Mouse (Mus musculus): ENCODE measurements around the gene Axin2. TPM values are rescaled to one million over a fixed set of nuclear protein-coding genes. Genes with fewer than 3 reads are reported as not detected.

Axin2 gene
- polyA plus RNA-seq, 1 experiment from 2014 or later: 7.2 TPM

DNA sequence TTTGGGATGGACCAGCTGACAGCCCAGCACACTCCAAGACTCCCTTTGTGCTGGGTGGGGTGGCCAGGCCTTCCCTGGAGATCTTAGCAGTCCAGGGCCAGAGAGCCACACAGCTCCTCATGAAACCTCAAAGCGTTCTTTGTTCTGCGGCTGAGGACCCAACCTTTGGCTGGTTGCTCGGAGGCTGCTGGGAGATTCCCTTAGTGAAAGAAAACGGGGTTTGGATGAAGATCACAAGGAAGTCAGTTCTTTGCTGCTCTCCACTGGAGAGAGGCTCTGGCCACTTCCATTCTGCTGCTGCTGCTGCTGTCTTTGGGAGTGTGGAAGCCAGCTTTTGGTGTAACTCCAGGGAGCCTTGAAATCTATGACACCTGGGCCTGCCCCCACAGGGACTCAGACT, 53.3 kb downstream of the Axin2 start:
- WGBS: 37% methylated on average over 4 of the region's 4 CpGs
- no peaks in the 10 kb centered on the region for H3K9me3 ChIP-seq (ENCODE audit: control insufficient read depth, low read length)
- no peak overlapping the region for H3K9ac ChIP-seq (ENCODE audit: low read depth, low read length)
- peak; percentile 79 for ATAC-seq
- H3K4me1 ChIP-seq (ENCODE audit: control insufficient read depth, insufficient read depth, low read depth, low read length): peaks cover 12% of the 10 kb centered on the region
- H3K27me3 ChIP-seq (replicated peaks; ENCODE audit: control insufficient read depth, insufficient read depth, low read length): no peaks in the 10 kb centered on the region
- no peak overlapping the region for H3K4me2 ChIP-seq (ENCODE audit: low read length)
- H3K4me3 ChIP-seq (ENCODE audit: low read length): no peak overlapping the region
- peak overlapping the region; percentile 51; the same call in 1 of the 2 replicates for H3K27ac ChIP-seq (ENCODE audit: low read depth, low read length)
- H3K36me3 ChIP-seq (ENCODE audit: control insufficient read depth, insufficient read depth, low read length): no peaks in the 10 kb centered on the region

DNA sequence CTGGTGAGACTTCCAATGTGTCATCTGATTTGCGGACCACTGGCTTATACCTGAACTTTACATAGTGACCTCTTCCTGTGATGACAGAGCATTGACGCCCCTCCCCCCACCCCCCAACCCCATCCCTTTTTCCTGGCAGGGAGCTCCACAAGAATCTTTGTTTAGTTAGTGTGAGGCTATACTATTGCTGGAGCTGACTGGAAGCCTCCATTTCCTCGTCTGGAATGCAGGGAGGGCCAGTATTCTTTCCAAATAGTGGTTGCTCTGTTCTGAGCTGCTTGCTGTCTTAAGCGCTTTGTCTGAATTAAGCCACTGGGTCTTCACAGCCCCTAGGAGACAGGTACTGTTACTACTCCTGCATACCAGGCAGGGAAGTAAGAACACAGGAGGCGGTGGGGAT, 53.7 kb downstream of the Axin2 start:
- Histone ChIP-seq H3K9ac (ENCODE audit: low read depth, low read length) (0 out of 2 replicates have a peak overlapping the region, but pooled peaks have one; percentile 17), H3K27ac (ENCODE audit: low read depth, low read length) (peak overlapping the region; percentile 51), H3K36me3 (ENCODE audit: control insufficient read depth, insufficient read depth, low read length) (no peaks in the 10 kb centered on the region), H3K27me3 (replicated peaks; ENCODE audit: control insufficient read depth, insufficient read depth, low read length) (no peaks in the 10 kb centered on the region), H3K9me3 (ENCODE audit: control insufficient read depth, low read length) (no peaks in the 10 kb centered on the region), H3K4me2 (ENCODE audit: low read length) (no peak overlapping the region), H3K4me1 (ENCODE audit: control insufficient read depth, insufficient read depth, low read depth, low read length) (peaks cover 12% of the 10 kb centered on the region), H3K4me3 (ENCODE audit: low read length) (no peak overlapping the region)
- ATAC-seq: peak; percentile 30
- 58% methylated on average over 5 of the region's 5 CpGs for WGBS

DNA sequence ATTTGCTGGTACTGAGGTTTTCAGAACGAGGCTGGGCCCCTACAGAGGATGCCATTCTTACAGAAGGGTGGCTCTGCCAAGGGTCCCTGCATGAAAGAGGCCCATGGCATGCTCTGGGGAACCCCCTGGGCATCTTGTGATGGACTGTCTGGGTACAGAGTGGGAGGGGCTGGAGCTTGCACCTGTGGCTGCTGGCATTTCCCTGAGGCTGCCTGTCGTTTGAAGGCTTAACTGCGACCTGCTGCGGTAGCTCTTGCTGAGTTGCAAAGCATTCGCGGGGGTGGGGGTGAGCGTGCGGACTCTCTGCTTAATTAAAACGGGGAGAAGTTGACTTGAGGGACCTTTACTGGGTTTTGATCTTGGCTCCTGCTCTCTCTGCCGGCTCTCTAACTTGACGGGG, 55.4 kb downstream of the Axin2 start:
- no peaks in the 10 kb centered on the region for H3K27me3 ChIP-seq (replicated peaks; ENCODE audit: control insufficient read depth, insufficient read depth, low read length)
- 18% methylated on average over 11 of the region's 11 CpGs for WGBS

DNA sequence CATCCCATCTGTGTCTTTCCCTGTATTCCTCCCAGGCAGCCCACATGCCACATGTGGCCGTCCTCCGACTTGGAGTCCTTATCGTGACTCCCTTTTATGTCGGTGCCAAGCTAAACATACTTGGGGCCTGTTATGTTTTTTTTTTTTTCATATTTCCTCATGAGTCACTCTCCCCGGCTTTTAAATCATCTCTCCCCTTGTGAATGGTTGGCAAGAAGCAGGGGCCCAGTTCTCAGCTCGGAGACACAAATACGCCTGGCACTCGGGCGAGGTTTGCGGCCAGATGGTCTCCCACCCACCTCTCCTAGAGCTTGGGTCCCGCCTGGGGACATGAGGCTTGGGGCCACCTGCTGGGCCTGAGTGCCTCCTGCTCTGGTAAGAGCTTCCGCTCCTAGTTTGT, 60.4 kb downstream of the Axin2 start:
- no peaks in the 10 kb centered on the region for H3K27me3 ChIP-seq (replicated peaks; ENCODE audit: control insufficient read depth, insufficient read depth, low read length)
- H3K9ac ChIP-seq (ENCODE audit: low read depth, low read length): no peak overlapping the region
- peaks cover 7% of the 10 kb centered on the region for H3K4me1 ChIP-seq (ENCODE audit: control insufficient read depth, insufficient read depth, low read depth, low read length)
- H3K36me3 ChIP-seq (ENCODE audit: control insufficient read depth, insufficient read depth, low read length): no peaks in the 10 kb centered on the region
- ATAC-seq: no peak
- no peak overlapping the region for H3K27ac ChIP-seq (ENCODE audit: low read depth, low read length)
- H3K4me2 ChIP-seq (ENCODE audit: low read length): no peak overlapping the region
- H3K4me3 ChIP-seq (ENCODE audit: low read length): no peak overlapping the region
- WGBS: 74% methylated on average over 12 of the region's 12 CpGs
- H3K9me3 ChIP-seq (ENCODE audit: control insufficient read depth, low read length): no peaks in the 10 kb centered on the region

More for the DNA sequence above, 55.4 kb downstream of the Axin2 start:
- no peak overlapping the region for H3K4me3 ChIP-seq (ENCODE audit: low read length)
- H3K4me1 ChIP-seq (ENCODE audit: control insufficient read depth, insufficient read depth, low read depth, low read length): peaks cover 12% of the 10 kb centered on the region
- H3K36me3 ChIP-seq (ENCODE audit: control insufficient read depth, insufficient read depth, low read length): no peaks in the 10 kb centered on the region
- no peaks in the 10 kb centered on the region for H3K9me3 ChIP-seq (ENCODE audit: control insufficient read depth, low read length)
- no peak overlapping the region for H3K4me2 ChIP-seq (ENCODE audit: low read length)
- no peak overlapping the region for H3K27ac ChIP-seq (ENCODE audit: low read depth, low read length)
- ATAC-seq: no peak
- H3K9ac ChIP-seq (ENCODE audit: low read depth, low read length): no peak overlapping the region

DNA sequence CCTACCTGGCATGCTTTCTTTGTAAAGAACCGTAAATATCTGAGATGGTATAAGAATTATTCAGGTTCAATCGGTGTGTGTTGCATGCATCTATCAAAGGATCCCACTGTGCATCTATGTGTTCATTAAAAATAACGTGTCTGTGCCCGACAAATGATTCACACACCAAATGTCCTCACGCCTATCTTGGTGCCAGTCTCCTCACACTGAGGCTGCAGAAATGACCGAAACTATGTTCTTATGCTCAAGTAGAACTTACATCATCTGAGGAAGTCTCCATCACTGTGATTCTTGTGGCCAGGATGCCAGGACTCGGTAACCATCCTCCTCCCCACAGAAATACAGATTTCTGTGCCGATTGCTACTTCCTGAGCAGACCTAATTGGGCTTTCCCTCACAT, 60.9 kb downstream of the Axin2 start:
- Histone ChIP-seq H3K4me1 (ENCODE audit: control insufficient read depth, insufficient read depth, low read depth, low read length) (peaks cover 4% of the 10 kb centered on the region; the same call in 1 of the 2 replicates), H3K9ac (ENCODE audit: low read depth, low read length) (no peak overlapping the region), H3K4me3 (ENCODE audit: low read length) (no peak overlapping the region), H3K27ac (ENCODE audit: low read depth, low read length) (no peak overlapping the region), H3K9me3 (ENCODE audit: control insufficient read depth, low read length) (no peaks in the 10 kb centered on the region), H3K4me2 (ENCODE audit: low read length) (no peak overlapping the region), H3K36me3 (ENCODE audit: control insufficient read depth, insufficient read depth, low read length) (no peaks in the 10 kb centered on the region), H3K27me3 (replicated peaks; ENCODE audit: control insufficient read depth, insufficient read depth, low read length) (no peaks in the 10 kb centered on the region)
- no peak for ATAC-seq
- 87% methylated on average over 8 of the region's 8 CpGs for WGBS

DNA sequence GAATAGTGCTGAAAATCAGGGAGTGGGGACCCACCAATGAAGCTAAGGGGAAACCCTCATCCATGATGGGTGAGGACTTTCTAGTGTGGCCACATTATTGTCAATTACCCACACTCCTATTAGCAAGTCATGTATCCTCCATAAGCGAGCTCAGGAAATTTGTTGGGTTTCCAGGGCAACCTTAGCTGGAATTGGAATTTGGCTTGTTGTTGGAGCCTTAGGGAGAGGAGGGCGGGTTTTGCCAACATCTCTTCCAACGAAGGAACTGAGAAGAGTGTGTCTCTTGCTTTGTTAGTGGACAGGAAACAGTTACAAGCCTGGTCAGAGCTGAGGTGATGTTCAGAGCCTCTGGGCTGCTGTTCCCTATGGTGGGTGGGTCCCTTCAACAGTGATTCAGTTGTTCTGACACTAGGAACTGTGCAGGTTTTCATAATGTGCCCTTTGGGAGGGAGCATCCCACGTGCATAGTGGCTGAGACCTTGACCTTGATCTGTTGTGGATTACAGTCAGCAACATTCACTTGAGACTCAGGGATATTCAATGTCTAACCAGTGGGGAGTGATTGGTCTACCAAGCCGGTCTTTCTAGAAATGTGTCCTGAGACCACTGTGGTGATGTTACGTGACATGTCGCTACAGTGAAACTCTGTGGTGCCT, 63.4 kb downstream of the Axin2 start:
- Histone ChIP-seq H3K4me1 (ENCODE audit: control insufficient read depth, insufficient read depth, low read depth, low read length) (peaks cover 4% of the 10 kb centered on the region; the same call in 1 of the 2 replicates), H3K36me3 (ENCODE audit: control insufficient read depth, insufficient read depth, low read length) (no peaks in the 10 kb centered on the region), H3K27me3 (replicated peaks; ENCODE audit: control insufficient read depth, insufficient read depth, low read length) (no peaks in the 10 kb centered on the region), H3K27ac (ENCODE audit: low read depth, low read length) (no peak overlapping the region), H3K9ac (ENCODE audit: low read depth, low read length) (no peak overlapping the region), H3K4me2 (ENCODE audit: low read length) (no peak overlapping the region), H3K4me3 (ENCODE audit: low read length) (no peak overlapping the region), H3K9me3 (ENCODE audit: control insufficient read depth, low read length) (no peaks in the 10 kb centered on the region)
- no peak for ATAC-seq
- WGBS: 55% methylated on average over 7 of the region's 7 CpGs

DNA sequence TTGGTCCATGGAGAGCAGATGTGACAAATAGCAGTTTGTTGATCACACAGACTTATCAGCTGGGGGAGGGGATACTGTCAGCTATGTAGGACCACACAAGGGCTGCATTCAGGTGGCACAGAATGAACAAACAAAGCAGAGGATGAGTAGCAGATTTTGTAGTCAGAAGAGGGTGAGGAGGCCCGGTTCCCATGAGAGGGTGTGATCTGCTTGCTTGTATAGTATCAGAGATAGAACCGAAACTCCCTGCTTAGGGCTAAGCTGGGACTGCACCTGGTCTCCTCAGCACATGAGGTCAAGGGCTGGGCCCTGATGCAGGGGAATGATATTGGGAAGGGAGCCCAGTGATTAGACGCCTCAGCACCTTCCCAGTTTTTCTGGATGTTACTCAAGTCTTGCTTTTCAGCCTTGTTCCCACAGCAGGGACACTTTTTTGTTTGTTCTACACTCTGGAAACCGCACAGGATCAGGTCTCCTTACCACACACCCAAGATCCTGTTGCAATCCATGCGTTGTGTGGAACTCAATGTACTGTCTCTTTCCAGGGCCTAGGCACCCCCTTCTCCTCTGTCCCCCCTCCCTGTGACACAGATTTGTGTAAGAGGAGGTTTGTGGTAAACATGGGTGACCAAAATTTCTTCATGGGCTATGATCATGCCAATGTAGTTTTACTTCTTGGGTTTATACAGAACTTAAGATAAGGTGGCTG, 64.7 kb downstream of the Axin2 start:
- Histone ChIP-seq H3K27ac (ENCODE audit: low read depth, low read length) (no peak overlapping the region), H3K4me1 (ENCODE audit: control insufficient read depth, insufficient read depth, low read depth, low read length) (peaks cover 4% of the 10 kb centered on the region; the same call in 1 of the 2 replicates), H3K4me3 (ENCODE audit: low read length) (no peak overlapping the region), H3K9me3 (ENCODE audit: control insufficient read depth, low read length) (no peaks in the 10 kb centered on the region), H3K27me3 (replicated peaks; ENCODE audit: control insufficient read depth, insufficient read depth, low read length) (no peaks in the 10 kb centered on the region), H3K4me2 (ENCODE audit: low read length) (no peak overlapping the region), H3K9ac (ENCODE audit: low read depth, low read length) (no peak overlapping the region), H3K36me3 (ENCODE audit: control insufficient read depth, insufficient read depth, low read length) (no peaks in the 10 kb centered on the region)
- 74% methylated on average over 5 of the region's 5 CpGs for WGBS
- ATAC-seq: no peak

DNA sequence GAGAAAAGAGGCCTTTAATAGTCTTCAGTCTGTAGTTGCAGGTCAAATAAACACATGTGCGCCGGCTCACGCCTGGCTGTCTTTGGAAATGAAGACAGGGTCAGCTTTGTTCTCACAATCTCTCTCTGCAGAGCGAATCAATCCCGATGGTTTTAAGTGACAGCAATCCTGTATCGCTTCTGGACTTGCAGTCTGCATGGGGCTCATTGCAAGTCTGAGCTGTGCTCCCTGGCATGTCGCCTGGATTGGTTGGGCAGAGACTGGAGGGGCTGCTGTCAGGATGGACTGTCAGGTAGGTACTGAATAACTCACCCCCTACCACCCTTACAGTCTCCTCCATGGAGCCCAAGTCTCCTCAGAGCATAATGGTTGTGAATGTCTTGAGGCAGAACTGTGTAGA, 65.7 kb downstream of the Axin2 start:
- no peak for ATAC-seq
- Histone ChIP-seq H3K36me3 (ENCODE audit: control insufficient read depth, insufficient read depth, low read length) (no peaks in the 10 kb centered on the region), H3K9me3 (ENCODE audit: control insufficient read depth, low read length) (no peaks in the 10 kb centered on the region), H3K4me3 (ENCODE audit: low read length) (no peak overlapping the region), H3K27ac (ENCODE audit: low read depth, low read length) (no peak overlapping the region), H3K27me3 (replicated peaks; ENCODE audit: control insufficient read depth, insufficient read depth, low read length) (no peaks in the 10 kb centered on the region), H3K4me2 (ENCODE audit: low read length) (no peak overlapping the region), H3K4me1 (ENCODE audit: control insufficient read depth, insufficient read depth, low read depth, low read length) (peaks cover 4% of the 10 kb centered on the region; the same call in 1 of the 2 replicates), H3K9ac (ENCODE audit: low read depth, low read length) (no peak overlapping the region)
- 69% methylated on average over 7 of the region's 7 CpGs for WGBS

DNA sequence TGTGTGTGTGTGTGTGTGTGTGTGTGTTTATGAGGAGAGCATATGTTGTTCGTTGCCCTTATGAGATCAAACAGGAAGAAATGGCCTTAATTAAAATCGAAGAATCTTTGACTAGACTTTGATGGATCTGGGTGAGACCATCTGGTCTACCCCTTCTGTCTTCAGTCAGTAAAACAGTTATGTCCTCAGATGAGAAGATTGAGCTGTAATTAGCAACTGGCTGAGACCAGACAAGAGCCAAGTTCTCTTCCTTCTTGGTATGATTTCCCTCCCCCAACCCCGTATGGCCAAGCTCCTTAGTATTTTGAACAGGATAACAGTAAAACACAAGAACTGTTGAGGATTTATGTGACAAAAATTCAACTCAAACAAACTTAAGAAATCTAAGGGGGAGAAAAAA, 67.1 kb downstream of the Axin2 start:
- WGBS: 63% methylated on average over 3 of the region's 3 CpGs
- H3K27ac ChIP-seq (ENCODE audit: low read depth, low read length): no peak overlapping the region

More for the DNA sequence above, 67.1 kb downstream of the Axin2 start:
- H3K27me3 ChIP-seq (replicated peaks; ENCODE audit: control insufficient read depth, insufficient read depth, low read length): no peaks in the 10 kb centered on the region
- no peak for ATAC-seq
- no peaks in the 10 kb centered on the region for H3K9me3 ChIP-seq (ENCODE audit: control insufficient read depth, low read length)
- no peak overlapping the region for H3K4me3 ChIP-seq (ENCODE audit: low read length)
- H3K4me1 ChIP-seq (ENCODE audit: control insufficient read depth, insufficient read depth, low read depth, low read length): peaks cover 4% of the 10 kb centered on the region; the same call in 1 of the 2 replicates
- H3K9ac ChIP-seq (ENCODE audit: low read depth, low read length): no peak overlapping the region
- H3K36me3 ChIP-seq (ENCODE audit: control insufficient read depth, insufficient read depth, low read length): no peaks in the 10 kb centered on the region
- H3K4me2 ChIP-seq (ENCODE audit: low read length): no peak overlapping the region
